Mouse (Mus musculus) ovary, adult 18-20 months (tissue): ENCODE data around the gene Terb2.
"Not testable (repeated sequence)": the region's sequence is repeated elsewhere in the genome, so short reads cannot be mapped to it uniquely, and the experiment has no call there.

Experiments
- DNase-seq: peaks from one replicate; pipeline ENCODE4 v3.0.0; 2022; ENCODE audit warnings: low spot score, mixed read lengths

Gene Terb2

DNA sequence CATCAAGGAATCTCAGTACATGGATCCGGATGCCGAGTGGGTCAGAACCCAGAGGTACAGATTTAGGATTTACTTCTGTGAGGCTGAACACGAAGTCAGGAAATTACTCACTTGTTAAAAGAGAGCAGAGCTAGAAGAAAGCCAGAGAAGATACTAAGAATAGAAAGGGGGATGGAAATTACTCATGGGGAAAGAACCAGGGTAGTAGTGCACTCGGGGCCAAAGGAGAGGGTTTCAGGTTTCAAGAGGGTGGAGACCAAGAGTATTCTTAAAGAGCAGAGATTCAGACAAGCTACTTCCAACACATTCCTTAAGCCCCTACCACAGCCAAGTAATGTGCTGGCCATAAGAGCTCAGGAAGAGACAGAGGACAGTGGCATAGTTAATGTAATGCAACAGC is 24.5 kb upstream of the Terb2 start:
- no peak for DNase-seq

GRCm38 (mm10) chr2:122162529-122162928 is 23.5 kb upstream of the Terb2 start:
- DNase-seq, result no peak

GRCm38 (mm10) chr2:122163430-122164195 is 22.5 kb upstream of the Terb2 start:
- no peak for DNase-seq

DNA sequence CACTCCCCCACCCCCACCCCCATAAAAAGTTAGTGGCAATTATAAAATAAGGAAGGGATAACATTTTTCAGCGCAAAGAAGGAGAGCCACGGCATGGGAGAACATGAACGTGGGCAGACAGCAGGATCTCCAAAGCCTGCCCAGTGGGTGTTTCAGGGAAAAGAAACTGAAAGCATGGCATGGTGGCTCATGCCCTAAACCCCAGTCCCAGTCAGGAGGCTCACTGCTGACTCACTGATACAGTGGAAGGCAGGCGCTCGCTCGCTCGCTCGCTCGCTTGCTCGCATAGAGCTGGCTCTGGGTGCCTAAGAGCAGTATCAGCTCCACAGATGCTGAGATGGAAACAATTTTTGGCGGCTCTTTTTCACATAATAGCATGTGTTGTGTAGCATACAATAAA is 21.8 kb upstream of the Terb2 start:
- no peak for DNase-seq

GRCm38 (mm10) chr2:122171292-122171691 is 14.8 kb upstream of the Terb2 start:
- DNase-seq, result no peak

- DNase-seq, result no peak
Observed at GRCm38 (mm10) chr2:122172188-122172587, 13.9 kb upstream of the Terb2 start.

DNA sequence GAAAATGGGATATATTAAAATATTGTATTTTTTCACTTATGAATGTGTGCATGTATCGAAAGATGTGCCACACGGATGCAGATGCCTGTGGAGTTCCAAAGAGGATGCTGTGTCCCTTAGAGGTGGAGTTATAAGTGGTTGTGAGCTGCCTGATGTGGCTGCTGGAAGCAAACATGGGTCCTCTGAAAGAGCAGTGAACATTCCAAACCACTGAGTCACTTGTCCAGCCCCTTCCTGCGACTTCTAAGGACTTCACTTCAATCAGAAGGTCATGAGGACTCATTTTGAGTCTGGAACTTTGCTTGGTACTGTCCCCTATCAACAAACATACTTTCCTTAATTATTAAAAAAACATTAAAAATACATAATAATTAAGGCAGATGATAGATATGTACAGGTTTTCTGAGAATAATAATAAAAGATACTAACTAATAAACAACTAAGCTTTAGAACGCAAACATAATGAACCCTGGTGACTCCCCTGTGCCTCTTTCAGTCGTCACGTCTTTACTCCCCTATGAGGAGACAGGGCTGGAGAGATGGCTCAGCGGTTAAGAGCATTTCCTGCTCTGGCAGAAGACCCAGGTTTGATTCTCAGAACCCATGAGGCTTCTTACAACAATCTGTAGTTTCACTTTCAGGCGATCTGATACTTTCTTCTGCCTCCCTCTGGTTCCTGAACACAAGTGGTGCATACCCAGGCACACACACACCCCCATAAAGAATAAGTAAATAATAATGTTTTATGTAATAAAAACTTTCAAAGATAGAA is 5.8 kb upstream of the Terb2 start:
- DNase-seq, result no peak

GRCm38 (mm10) chr2:122185086-122185485 is 986 bp upstream of the Terb2 start:
- DNase-seq, result no peak

GRCm38 (mm10) chr2:122186751-122187150 is 679 bp downstream of the Terb2 start:
- DNase-seq, result no peak

GRCm38 (mm10) chr2:122191849-122192248 is 5.8 kb downstream of the Terb2 start:
- DNase-seq, result no peak

- DNase-seq, result no peak
Observed at GRCm38 (mm10) chr2:122194509-122194929, 8.4 kb downstream of the Terb2 start.

- no peak for DNase-seq
Observed at GRCm38 (mm10) chr2:122201501-122201900, 15.4 kb downstream of the Terb2 start.

- no peak for DNase-seq
Observed at GRCm38 (mm10) chr2:122206440-122207107, 20.5 kb downstream of the Terb2 start.

GRCm38 (mm10) chr2:122210534-122211228 is 24.6 kb downstream of the Terb2 start:
- DNase-seq, result no peak

DNA sequence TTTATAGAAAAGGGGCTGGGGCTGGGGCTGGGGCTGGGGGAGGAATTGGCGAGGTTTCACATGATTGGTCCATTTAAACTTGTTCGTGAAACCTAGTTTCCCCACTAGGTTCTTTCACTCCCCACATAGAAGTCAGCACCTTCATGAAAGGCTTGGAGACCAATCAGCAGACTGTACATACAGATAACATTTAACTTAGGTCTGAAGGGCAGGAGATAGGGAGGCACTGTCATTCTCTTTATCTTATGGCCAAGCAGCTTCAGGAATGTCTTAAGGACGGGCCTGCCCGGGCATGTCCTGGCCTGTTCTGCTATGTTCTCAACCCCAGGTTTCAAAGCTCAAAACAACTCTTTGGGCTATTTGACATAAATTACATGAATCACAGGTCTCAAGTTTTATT is 31.0 kb downstream of the Terb2 start:
- not testable (repeated sequence) for DNase-seq

- DNase-seq, result no peak
Observed at GRCm38 (mm10) chr2:122218234-122218633, 32.2 kb downstream of the Terb2 start.

DNA sequence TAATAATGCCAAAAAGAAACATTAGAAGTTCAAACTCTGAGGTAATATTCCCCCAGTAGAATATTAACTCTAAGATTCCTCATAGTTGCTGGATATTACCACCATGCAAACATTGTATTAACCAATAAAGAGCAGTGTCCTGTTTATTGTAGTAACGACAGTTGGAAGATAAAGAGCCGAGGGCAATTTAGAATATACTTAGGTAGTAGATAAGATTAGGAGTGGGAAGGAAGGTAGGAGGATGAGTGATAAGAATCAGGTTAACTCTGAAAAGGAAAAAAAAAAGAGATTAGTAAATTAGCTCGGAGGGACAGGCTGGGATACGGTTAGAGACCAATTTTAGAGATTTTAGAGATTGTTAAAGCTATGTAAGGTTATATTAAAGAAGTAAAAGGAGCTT is 35.3 kb downstream of the Terb2 start:
- DNase-seq, result no peak

DNA sequence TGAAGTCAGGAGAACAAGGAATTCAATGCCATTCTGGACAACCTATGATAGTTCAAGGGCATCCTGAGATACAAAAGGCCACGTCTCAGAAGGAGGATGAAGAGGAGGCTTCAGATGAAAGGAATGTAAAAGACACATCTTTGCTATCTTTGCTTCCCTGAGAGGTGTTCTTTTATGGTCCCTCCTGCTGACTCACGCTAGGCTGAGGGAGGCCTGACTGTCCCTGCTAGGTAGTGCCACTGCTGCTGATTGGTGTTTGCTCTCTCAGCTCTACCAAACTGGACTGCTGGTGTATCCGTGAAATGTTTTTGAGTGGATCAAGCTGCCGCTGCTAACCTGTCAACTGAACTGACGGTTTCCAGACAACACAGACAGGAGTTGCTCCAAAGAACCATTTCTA is 35.7 kb downstream of the Terb2 start:
- DNase-seq, result no peak

DNA sequence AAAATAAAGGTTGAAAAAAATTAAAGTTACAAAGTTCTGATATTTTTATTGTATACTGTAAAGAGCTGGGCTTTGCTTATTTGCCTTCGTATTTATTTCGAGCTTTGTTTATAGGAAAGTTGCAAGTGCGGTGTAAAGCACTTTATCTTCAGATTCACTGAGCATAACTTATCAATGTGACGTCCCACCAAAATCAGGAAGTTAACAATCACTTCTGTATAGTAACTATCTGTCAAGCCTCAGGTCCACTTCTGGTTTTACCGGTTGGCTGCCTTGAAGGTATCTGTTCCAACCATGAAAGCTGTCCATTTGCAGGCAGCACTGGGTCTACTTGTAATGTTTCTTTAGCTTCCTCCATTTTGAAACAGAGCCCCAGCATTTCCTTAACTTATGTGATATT is 36.2 kb downstream of the Terb2 start:
- DNase-seq, result no peak

- no peak for DNase-seq
Observed at GRCm38 (mm10) chr2:122223654-122224053, 37.6 kb downstream of the Terb2 start.

DNA sequence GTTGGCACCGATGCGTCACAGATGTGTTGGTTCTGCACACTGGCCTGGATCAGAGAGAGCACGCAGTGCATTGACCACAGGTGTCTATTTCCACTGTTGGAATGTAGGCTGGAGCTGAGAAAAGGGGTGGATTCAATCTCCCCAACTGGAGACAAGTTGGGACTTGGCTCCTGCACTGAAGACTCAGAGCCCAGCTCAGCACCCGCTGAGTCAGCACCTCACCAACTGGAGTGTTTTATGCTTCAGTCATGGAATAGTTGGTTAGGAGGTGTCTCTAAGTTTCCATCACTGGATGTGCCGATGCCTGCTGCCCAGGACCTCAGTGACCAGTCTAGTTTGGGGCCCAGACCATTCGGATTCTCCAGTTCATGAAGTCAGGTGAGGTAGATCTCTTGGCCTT is 44.3 kb downstream of the Terb2 start:
- DNase-seq, result no peak

DNA sequence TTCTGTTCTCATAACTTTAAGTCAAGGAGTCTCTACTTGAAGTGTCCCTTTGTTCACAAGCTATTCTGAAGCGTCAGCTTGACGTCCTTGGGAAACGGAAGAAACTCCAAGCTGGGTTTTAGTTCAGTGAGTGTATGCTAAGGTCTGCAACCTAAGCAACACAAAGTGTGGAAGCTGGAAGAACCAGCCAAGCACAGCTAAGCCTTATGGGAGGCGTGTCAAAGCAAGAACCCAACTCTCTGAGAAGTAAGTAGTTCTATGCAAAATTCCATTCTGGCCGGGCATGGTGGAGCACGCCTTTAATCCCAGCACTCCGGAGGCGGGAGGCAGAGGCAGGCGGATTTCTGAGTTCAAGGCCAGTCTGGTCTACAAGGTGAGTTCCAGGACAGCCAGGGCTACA is 45.5 kb downstream of the Terb2 start:
- no peak for DNase-seq
